8 mouse cellular contexts compared by ENCODE assay signal in genomic region chr8:92961088-92961487, GRCm38 (mm10). TPM values are rescaled to one million over a fixed set of nuclear protein-coding genes. Genes with fewer than 3 reads are reported as not detected.
DNase-seq lines count a peak whose midpoint lies in the region; ATAC-seq and TF ChIP-seq lines count a peak whose summit lies in the region.

No protein-coding gene starts in this region.

- H3K4me3 ChIP-seq in heart, embryonic 16.5 days (ENCODE audit: low read length): peak overlapping the region; percentile 48
- H3K4me3 ChIP-seq in midbrain, embryonic 13.5 days (replicated peaks): peak overlapping the region; percentile 42

- H3K36me3 ChIP-seq in heart, embryonic 16.5 days (ENCODE audit: control insufficient read depth, insufficient read depth): no peaks in the 10 kb centered on the region
- H3K36me3 ChIP-seq in midbrain, embryonic 13.5 days: no peaks in the 10 kb centered on the region

- ATAC-seq in heart, embryonic 16.5 days (replicated peaks; ENCODE audit: extremely low read depth, insufficient read depth, low FRiP score): no peak
- no peak for ATAC-seq in midbrain, embryonic 13.5 days

- no peak overlapping the region for H3K9ac ChIP-seq in heart, embryonic 16.5 days (ENCODE audit: low read length)
- H3K9ac ChIP-seq in midbrain, embryonic 13.5 days (replicated peaks): no peak overlapping the region

- intact Hi-C loops in left cerebral cortex, postnatal 10 days (cut with DNase I): no loop called here

- no peak overlapping the region for H3K27ac ChIP-seq in heart, embryonic 16.5 days (ENCODE audit: low read length)
- no peak overlapping the region for H3K27ac ChIP-seq in midbrain, embryonic 13.5 days

- H3K4me1 ChIP-seq in heart, embryonic 16.5 days (ENCODE audit: control insufficient read depth, insufficient read depth, low read length): peaks cover 3% of the 10 kb centered on the region; the same call in 1 of the 2 replicates
- H3K4me1 ChIP-seq in midbrain, embryonic 13.5 days (replicated peaks): peaks cover 13% of the 10 kb centered on the region

- DNase-seq in heart, postnatal 4 days: no peak
- DNase-seq in brain, embryonic 14.5 days (ENCODE audit: low read depth): peak; percentile 6
- peak; percentile 8 for DNase-seq in gastrocnemius, postnatal 25 days
- no peak for DNase-seq in adrenal gland, postnatal 25 days
- DNase-seq in left cerebral cortex, postnatal 10 days (ENCODE audit: extremely low spot score in 1 of 2, low spot score in 2 of 2): no peak
- DNase-seq in adrenal gland, adult 8-10 months: no peak

- no peaks in the 10 kb centered on the region for H3K9me3 ChIP-seq in heart, embryonic 16.5 days (replicated peaks; ENCODE audit: control insufficient read depth, low read length)
- no peaks in the 10 kb centered on the region for H3K9me3 ChIP-seq in midbrain, embryonic 13.5 days

- no peak for TF ChIP-seq CTCF in brain, embryonic 14.5 days (IDR thresholded peaks at IDR 0.05; ENCODE audit: borderline replicate concordance, extremely low read depth, insufficient read depth, insufficient read length)

- peaks cover 49% of the 10 kb centered on the region for H3K27me3 ChIP-seq in heart, embryonic 16.5 days (ENCODE audit: control insufficient read depth, insufficient read depth, low read length)
- peaks cover 60% of the 10 kb centered on the region for H3K27me3 ChIP-seq in midbrain, embryonic 13.5 days

- H3K4me2 ChIP-seq in heart, embryonic 16.5 days (ENCODE audit: low read depth, low read length): peak overlapping the region; percentile 75
- peak overlapping the region; percentile 70 for H3K4me2 ChIP-seq in midbrain, embryonic 13.5 days (replicated peaks)

- no peak for TF ChIP-seq POLR2A in brain, embryonic 14.5 days (IDR thresholded peaks at IDR 0.05; ENCODE audit: borderline replicate concordance, extremely low read depth, insufficient read depth, insufficient read length, poor library complexity, severe bottlenecking)

- 2% methylated on average over 25 of the region's 25 CpGs for WGBS in heart, embryonic 16.5 days
- WGBS in midbrain, embryonic 13.5 days: 2% methylated on average over 25 of the region's 25 CpGs

RNA-seq across cellular contexts. Expression of gene Slc6a2, which starts 1.2 kb away (rescaled TPM):
- 0.04 TPM in 2 replicates for polyA plus RNA-seq in heart, embryonic 16.5 days (2015; fragmentation: Nextera tagmentation; extraction: Ambion mirVana)
- total RNA-seq in heart, postnatal 4 days (2021): under 1 TPM; 0.14 to 0.31 TPM
- polyA plus RNA-seq in brain, embryonic 14.5 days (2012; rRNA removed): 0.82 and 2.7 TPM in 2 replicates
- under 1 TPM; 0.11 to 0.26 TPM for total RNA-seq in gastrocnemius, postnatal 25 days (2021)
- 0.34 and 0.73 TPM in 2 replicates for polyA plus RNA-seq in midbrain, embryonic 13.5 days (2015; fragmentation: Nextera tagmentation; extraction: Ambion mirVana)
- 5.5 and 10.4 TPM in 2 replicates for total RNA-seq in adrenal gland, postnatal 25 days (2021)
- total RNA-seq in left cerebral cortex, postnatal 10 days (2021): under 1 TPM; 0.26 to 0.28 TPM
- total RNA-seq in adrenal gland, adult 8-10 months (2022): 10 to 100 TPM in 2 of 4 experiments, 1 to 10 TPM in 2; 6.0 to 27.5 (median 12.8) TPM

RNA-seq across cellular contexts. Expression of gene Capns2, which starts 59.9 kb away (rescaled TPM):
- 0.14 and 0.35 TPM in 2 replicates for polyA plus RNA-seq in heart, embryonic 16.5 days (2015; fragmentation: Nextera tagmentation; extraction: Ambion mirVana)
- under 1 TPM; 0.26 to 0.45 TPM for total RNA-seq in heart, postnatal 4 days (2021)
- polyA plus RNA-seq in brain, embryonic 14.5 days (2012; rRNA removed): 1.2 and 2.6 TPM in 2 replicates
- not detected for total RNA-seq in gastrocnemius, postnatal 25 days (2021)
- 0.22 and 0.34 TPM in 2 replicates for polyA plus RNA-seq in midbrain, embryonic 13.5 days (2015; fragmentation: Nextera tagmentation; extraction: Ambion mirVana)
- 0.95 TPM in 1 of 2 replicates, not detected in the other for total RNA-seq in adrenal gland, postnatal 25 days (2021)
- total RNA-seq in left cerebral cortex, postnatal 10 days (2021): 1 to 10 TPM; 1.1 to 1.7 TPM
- total RNA-seq in adrenal gland, adult 8-10 months (2022): 1 to 10 TPM in 2 of 4 experiments, under 1 TPM in 1, not detected in 1; 0.28 to 2.1 (median 1.4) TPM

Comparison
In these comparisons a context has a peak if more than half of its experiments do, and no peak if none do; other contexts are left out.
1. DNase-seq: peak in brain, embryonic 14.5 days (single experiment) and gastrocnemius, postnatal 25 days (single experiment); none in heart, postnatal 4 days (single experiment), adrenal gland, postnatal 25 days (single experiment), left cerebral cortex, postnatal 10 days (0 of 2) and adrenal gland, adult 8-10 months (single experiment).